Mouse (Mus musculus) adrenal gland, postnatal 10 days (tissue): ENCODE measurements at regions not wholly inside any gene's neighbourhood (a gene's known extent, or its start where the extent isn't known, plus 50 kb on each side); places are given as distances from the start of the nearest gene placed in this dataset.

Experiments
- DNase-seq: peaks from one replicate; pipeline ENCODE4 v3.0.0; 2021; ENCODE audit warnings: mixed read lengths

DNA sequence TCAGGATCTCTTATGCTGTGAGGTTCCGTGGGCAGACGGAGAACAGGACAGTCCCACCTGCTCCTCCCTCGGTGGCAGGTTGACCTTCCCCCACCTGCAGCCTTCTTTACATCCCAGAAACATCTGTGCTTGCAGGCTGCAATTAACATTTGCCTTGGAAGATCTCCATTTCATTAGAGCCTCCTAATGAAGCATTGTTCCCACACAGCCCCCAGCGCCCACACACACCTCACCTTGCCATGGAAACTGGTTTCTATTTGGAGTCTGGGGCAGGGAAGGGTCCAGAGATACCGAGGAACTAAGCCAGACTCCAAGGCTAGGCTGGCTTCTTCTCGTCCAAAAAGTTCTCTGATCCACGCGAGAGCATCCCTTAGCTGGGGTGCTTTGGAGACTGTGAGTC lies 56.6 kb upstream of the Rpl38 start:
- no peak for DNase-seq

DNA sequence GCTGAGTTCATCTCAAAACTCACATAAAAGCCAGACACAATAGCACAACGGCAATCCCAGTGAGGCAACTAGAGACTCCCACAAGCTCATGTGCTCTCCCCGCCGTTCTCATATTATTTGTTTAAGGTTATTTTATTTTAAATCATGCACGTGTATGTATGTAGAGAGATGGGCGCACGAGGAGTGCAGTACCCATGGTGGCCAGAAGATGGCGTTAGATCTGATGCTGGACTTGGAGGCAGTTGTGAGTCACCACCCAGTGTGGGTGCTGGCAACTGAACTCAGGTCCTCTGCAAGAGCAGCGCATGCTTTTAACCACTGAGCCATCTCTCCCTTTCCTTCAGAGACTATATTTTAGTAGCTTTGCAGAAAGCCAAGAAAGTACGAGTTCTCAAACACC lies 60.3 kb upstream of the Rpl38 start:
- DNase-seq: no peak

DNA sequence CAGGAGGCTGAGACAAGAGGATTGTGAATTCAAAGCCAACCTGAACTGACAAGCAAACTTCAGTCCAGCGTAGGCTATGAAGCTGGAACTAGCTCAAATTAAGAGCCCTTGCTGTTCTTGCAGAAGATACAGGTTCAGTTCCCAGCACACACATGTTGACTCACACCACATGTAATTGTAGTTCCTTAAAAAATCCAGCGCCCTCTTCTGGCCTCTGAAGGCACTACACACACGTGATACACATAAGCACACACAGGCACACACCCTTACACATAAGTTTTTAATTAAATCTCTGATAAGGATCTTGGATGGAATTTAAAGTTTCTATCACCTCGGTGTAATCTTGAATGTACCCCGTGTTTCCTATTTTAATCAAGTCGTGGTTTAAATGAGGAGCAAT lies 65.2 kb upstream of the Rpl38 start:
- DNase-seq: no peak

DNA sequence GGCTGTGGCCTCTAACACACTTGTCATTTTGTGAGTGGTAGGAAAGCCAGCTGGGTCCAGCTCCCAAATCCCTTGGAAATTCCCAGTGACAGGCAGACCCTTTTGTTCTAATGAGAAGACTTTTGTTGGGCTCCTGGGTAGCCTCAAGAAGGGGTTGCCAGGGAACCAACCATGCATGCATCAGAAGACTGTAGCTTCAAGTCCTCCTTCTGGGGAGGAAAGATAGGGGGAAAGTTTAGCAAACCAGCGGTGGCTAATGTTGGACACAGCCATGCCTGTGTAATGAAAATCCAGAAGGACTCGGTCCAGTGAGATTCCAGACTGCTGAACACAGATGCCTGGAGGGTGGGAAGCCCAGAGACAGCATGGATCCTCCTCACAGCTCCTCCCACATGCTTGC lies 71.1 kb upstream of the Rpl38 start:
- DNase-seq: no peak

DNA sequence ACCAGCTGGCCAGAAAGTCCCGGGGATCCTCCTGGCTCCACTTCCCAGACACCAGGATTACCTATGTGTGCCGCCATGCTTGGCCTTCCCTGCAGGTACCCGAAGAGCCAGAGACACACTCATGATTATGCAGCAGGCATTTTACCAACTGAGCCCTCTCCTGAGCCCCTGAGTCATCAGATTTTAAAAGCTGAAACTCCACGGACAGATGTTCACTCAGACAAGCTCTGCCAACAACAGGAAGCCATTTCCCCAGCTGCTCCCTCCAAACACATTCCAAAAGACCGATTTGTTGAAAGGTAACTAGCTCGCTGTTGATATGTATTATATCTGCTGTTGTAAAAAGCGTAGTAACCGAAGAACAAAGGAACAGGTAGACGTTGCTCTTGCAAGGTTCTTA lies 75.4 kb upstream of the Rpl38 start:
- DNase-seq: no peak

DNA sequence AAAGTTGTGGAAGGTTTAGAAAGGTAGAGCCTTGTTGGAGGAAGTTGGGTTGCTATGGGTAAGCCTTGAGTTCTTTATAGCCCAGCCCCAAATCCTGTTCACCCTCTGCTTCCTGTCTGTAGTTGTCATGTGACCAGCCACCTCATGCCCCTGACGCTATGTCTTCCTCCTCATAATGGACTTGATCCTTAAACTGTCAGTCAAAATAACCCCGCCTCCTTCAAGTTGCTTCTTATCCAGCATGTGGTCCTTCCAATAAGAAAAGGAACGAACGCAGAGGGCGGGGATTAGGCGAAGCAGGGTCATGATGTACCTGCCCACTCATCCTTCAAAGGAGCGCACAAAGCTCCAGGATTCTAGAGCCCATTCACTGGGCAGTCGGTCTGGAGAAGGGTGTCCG lies 79.8 kb upstream of the Rpl38 start:
- no peak for DNase-seq

DNA sequence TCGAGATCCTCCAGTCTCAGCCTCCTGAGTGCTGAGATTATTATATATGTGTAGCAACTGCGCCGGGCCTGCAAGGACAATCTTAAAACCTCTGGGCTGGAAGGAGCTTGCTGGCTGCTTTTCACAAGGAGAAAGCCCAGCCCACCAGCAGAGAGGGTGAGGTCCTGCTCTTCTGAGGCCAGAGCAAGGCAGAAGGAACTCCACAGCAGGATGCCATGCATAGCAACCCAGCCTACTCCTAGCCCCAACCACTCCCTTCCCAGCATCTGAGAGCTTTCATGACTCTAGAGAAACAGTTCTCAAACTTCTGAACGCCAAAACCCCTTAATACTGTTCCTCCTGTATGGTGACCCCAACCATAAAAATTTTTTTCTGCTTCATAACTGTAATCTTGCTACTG lies 80.3 kb upstream of the Rpl38 start:
- DNase-seq: no peak

DNA sequence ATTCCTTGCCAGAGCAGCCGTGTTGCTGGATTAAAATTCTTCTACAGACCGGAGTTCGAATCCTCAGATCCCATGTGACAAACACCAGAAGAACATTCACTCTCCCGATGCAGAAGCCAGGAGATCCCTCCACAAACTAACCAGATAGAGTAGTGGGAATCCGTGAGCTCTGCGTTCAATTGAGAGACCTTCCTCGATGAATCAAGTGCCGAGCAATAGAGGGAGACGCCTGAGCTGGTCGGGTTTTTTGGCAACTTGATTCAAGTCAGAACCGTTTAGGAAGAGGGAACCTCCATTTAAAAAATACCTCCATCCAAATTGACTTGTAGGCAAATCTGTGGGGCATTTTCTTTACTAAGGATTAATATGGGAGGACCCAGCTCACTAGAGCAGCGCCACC lies 81.9 kb upstream of the Rpl38 start:
- DNase-seq: no peak

DNA sequence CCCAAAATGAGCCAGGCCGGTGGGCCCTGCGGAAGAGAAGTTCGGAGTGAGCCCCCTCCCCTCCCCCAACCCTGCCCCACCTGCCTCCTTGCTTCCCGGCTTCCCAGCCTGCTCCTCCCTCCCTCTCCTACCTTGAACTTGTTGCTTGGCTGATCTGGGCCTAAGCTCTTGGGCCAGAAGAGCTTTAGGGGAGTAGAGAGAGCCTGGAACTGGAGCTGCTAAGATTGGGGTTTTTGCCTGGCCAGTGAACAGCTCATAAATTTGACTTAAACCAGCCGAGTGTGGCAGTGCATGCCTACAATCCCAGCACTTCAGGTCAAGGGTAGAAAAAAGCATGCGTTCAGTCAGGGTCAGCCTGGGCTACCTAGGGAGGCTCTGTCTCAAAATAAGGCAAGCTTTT lies 83.5 kb upstream of the Rpl38 start:
- no peak for DNase-seq

DNA sequence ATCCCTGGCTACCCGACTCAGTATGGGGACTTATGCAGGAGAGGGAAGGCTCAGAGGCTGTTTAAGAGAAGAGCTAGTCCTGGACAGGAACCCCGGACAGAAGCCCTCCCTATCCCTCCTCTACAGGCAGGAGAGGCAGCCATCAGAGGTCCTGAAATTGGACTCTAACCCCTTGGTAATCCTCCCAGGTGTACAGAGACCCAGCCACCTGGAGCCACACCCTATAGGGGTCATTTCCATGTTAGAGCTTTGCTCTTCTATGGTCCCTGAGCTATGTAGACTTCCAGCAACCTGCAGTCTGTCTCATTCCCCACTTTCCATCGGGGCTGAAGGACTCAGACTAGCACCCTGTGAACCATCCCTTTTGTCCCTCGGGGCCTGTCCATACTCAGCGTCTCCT lies 84.2 kb upstream of the Rpl38 start:
- no peak for DNase-seq

DNA sequence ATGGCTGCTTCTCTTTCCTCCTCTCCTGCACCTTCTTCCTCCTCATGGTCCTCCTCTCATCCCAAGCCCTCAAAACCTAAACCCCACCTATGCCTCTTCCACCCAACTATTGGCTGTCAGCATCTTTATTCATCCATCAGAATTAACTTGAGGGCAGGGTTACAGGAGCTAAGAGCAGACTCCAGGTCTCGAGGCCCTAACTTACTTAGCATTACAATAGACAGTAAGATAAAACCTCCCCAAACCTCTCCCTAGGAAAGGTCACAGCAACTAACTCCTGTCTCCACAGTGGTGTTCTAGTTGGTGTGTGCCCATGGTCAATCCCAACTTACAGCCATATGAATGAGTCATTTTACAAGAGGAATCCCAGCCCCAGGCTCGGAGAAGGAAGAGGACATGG lies 88.3 kb upstream of the Rpl38 start:
- no peak for DNase-seq

DNA sequence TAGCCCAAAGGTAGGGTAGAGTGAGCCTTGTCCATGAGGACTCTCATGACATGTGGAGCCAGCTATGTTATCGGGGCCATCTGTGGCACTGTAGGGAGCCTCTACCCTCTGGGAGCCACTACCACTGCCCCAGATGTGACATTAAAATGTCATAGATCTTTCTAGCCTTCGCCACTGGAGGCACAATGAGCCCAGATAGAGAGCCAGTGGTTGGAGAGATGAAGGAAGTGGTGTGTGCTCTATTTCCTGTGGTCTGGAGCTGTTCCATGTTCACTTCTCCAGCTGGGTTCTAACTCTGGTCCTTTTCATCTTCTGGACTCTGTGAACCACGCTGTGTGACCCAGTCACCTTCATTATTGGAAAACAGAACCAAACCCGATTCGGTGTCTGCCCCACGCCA lies 89.8 kb upstream of the Rpl38 start:
- no peak for DNase-seq

DNA sequence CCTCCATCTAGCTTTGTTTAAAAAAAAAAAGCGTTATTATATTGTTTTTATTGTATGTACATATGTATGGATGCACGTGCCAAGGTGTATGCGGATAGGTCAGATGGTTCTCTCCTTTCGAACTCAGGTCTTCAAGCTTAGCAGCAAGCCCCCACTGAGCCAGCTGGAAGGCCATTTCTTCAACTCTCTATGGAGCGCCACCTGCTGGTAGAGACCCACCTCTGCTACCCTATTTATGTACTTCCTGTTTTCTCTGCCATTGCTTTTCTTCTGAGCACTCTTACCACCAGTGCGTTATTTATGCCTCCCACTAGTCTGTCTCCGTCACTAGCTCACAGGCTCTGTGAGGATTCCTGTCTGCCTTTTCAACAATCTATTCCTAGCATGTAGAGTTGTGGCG lies 91.5 kb upstream of the Rpl38 start:
- DNase-seq: no peak

DNA sequence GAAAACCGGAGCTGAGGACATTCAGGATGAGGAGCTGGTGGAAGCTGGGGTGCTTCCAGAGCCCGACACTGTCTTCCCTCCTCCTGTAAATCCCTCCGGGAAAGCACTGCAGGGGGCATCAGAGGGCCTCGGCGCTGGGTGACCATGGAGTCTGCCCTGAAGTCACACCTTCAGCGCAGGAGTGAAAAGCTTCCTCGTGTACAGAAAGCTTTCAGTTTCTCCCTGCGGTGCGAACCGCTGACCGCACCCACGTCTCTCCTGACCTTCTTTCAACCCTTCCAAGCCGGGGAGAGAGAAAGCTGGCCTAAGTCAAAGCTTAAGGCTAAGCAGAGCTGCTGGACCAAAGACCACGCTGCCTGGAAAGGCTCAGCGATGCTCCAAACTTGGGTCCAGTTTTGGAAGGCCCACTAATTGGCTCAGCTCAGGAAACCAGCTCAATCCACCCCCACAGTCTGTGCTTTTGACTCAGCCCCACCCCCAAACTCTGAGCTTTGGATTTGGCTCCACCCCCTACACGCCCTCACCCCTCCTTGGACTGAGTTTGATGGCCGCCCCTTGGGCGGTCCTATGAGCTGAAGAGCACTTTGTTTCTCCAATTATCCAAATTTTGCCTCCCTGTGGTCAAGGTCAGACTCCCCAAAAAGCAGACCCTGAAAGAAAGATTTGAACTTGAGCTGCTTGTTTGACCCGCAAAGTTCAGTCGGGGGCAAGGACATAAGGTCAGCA lies 97.0 kb upstream of the Rpl38 start:
- peak; percentile 15 for DNase-seq

DNA sequence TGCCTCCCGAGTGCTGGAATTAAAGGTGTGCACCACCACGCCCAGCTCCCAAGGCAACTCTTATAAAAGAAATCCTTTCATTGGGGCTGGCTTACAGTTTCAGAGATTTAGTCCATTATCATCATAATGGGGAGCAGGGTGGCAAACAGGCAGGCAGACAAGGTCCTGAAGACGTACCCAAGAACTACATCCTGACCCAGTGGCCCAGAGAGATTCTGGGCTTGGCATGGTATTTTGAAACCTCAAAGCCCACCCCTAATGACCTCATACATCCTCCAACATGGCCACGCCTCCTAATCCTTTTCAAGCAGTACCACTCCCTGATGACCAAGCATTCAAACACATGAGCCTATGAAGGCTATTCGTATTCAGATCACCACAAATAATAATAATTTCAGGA lies 98.2 kb upstream of the Rpl38 start:
- DNase-seq: no peak

DNA sequence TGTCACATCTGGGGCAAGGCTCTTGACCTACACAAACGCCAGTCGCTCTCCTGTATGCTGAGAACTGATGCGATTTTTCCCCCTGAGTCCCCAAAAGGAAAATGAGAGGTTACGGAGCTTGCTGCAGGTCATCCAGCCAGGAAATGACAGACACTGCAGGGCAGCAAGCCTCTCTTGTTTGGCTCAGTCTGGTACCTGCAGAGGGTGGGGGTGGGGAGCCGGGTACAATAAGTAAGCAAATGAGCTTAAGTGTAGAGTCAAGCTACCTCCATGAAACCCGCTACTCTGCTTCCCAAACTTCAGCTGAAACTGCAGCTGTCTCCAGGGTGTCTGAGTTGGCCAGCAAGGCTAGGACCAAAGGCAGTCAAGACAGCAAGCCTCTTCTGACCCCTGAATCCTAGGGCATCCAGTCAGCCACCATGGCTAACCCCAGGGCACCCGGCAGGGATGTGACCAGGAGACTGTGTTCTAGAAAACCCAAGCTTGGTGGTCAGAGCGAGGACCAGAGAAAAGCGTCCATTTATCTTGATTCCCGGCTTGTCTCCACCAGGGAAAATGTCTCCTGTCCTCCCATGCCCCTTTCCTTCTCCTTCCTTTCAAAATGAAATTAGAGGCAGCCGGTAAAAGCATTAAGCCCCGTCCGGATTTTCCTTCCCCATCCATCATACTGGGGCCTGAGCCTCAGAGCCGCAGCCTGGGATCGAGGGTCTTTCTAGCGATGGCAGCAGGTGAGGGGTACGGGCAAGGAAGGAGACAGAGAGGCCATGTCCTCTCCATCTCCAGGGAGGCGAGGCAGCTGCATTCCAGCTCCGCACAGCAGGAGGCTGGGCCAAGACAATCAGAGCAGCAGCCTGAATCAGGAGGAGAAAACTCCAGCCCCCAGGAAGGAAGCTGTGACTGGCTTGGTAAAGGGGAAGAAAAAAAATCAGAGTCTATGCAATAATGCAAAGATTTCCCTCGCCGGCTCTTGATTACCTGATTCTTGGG lies 100.2 kb upstream of the Rpl38 start:
- no peak for DNase-seq

DNA sequence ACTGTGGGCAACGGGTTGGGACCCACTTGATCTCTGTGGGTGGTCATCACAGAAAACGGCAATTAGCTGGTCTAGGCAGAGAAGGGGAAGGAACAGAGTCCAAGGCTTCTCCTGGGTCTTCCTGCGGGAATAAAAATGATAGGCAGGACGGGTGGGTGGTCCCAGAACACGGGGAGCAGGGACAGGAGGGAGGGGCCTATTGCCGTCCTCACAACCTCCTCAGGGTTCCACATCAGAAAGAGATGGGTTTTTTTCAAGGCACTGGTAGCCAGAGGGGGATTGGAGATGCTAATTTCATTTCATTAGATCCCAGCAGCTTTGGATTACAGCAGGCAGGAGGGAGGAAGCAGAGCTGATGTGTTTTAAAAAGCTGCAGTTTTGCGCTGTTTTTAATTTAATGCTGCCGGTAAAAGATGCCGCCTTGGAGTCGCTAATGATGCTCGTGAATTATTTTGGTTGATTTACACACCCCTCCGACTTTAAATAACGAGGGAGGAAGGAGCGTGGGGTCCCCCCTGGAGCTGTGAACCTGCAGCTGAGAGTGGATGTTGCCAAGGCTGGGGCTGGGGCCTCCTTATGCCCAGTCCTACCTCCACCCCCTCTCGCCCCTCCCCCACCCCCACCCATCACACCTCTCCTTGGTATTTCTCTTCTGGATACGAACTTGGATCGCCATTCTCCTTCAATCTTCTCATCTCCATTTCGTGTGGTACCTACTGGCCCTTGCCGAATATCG lies 101.1 kb upstream of the Rpl38 start:
- no peak for DNase-seq

DNA sequence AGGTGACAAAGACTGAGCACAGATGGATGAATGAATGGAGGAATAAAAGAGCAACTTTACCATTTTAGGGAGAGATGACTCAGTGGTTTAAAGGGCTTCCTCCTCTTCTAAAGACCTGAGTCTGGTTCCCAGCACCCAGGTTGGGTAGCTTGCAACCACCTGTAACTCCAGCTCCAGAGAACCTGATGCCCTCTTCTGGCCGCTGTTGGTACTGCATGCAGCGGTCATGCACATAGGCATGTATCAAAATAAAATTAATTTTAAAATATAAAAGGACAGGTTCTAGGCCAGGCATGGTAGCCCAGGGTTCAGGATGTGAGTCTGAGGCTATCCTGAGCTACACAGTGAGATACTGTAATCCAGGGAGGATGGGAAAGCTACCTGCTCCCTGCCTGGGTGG lies 103.4 kb upstream of the Rpl38 start:
- DNase-seq: no peak

DNA sequence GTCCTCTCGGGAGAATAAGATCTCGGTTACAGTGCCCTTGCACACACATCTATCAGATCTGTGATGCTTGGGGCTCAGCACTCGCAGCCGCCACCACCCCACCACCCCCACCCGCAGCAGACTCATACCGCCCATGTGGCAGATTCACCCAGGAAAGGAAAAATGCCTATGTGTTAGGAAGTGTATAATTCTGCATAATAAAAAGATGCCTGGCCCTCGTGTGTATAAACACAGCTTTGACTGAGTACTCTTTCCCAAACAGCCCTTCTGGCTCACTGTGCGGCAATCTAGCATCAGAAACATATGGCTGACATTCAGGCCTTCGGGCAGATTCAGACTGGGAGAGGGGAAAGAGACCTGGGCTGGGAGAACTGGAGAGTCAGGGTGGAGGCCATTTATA lies 105.2 kb upstream of the Rpl38 start:
- DNase-seq: no peak

DNA sequence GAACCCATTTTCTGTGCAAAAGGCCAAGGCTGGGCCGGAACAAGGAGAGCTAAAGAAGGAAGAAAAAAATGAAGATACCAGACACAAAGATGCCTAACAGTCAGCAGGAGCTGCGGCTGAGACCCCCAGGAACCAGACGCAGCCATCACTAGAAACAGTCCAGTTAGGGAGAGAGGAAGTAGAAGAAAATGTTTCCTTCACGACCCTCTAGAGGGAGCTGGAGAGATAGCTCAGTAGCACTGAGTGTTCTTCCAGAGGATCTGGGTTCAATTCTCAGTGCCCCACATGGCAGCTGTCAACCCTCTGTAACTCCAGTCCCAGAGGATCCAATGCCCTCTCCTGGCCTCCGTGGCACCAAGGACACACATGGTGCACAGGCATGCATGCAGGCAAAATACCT lies 113.7 kb upstream of the Rpl38 start:
- DNase-seq: no peak

DNA sequence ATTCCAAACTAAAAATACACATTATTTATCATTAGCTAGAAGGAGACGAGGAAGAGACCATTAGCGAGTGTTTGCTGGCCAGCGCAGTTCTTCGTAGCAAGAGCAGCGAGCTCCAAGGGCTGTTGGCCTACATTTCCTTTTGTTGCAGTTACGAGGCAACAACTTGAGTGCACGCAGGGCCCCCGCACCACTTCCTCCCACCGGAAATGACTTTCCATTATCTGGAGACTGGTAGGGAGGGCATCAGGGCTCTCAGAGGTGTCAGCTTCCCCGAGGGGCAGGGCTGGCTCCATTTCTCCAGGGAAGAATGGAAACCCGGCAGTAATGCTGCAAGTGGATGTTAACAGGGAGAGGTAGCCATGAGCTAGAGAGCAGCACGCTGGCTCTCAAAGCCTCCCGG lies 114.3 kb upstream of the Rpl38 start:
- DNase-seq: peak; percentile 20

DNA sequence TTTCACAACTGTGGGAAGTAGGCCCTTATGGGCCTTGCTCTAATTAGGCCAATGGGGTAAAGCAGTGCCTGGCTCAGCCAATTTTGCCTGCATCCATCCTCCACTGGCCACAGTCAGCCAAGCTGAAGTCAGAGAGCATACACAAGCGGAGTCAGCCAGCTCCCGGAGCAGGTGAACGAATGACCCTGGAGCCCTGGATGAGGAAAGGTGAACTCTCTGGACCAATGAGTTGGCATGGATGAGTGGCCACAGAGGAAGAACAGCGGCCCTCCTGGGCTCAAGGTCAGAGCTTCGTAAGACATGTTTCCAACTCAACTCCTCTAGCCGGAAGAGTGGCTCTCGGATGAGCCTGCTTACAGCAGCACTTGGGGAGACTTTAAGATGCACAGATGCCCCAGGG lies 116.1 kb upstream of the Rpl38 start:
- peak; percentile 18 for DNase-seq

DNA sequence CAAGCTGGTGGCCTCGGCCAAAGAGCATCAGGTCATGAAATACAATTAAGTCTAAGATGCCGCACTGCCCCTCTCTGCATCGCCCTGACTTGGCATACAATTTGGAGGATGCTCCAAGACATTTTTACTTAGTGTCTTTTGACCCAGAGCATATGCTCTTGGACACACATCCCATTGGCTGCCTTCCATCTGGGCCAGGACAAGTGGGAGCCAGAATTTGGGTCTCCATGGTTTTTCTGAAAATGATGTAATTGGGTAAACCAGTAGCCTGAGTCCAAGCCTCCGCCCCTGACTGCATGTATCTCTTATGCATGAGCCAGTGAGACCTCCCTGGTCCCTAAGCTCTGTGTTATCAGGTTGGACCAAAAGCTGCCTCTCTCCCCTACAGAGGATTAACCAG lies 117.1 kb upstream of the Rpl38 start:
- peak; percentile 10 for DNase-seq
